In the genomic region with DNA sequence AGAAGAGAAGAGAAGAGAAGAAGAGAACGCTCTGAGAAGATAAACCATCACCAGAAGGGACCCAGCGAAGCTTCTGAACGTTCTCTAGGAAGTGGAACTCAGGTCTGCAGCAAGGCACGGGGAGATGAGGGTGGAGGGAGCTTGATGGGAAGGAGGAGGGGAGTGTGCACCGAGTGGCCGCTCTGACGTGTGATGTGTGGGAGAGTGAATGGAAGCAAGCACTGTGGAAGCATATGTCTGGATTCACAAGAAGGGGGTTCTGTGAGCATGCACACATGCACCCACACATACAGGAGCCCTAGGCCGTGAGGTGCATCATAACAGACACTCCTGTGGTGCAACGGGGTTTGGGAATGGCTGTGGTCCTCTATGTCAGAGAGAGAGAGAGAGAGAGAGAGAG, we compare ENCODE assay signal across 13 mouse cellular contexts. TPM values are rescaled to one million over a fixed set of nuclear protein-coding genes. Genes with fewer than 3 reads are reported as not detected.
"Had no signal": no experiment of that assay in that cellular context is flagged by ENCODE, and none has a peak within 500 bp of the region (broad histone marks: within the 10 kb centered on the region; RNA-seq: fewer than 3 reads in every experiment).

No protein-coding gene starts in this region.

- DNase-seq: gastrocnemius, adult 2 months; gastrocnemius, postnatal 10 days; gastrocnemius, postnatal 25 days; heart, adult 18-20 months; heart, postnatal 10 days; heart, postnatal 4 days; kidney, adult 18-20 months; kidney, adult 8-10 months; kidney, postnatal 10 days; kidney, postnatal 25 days; kidney, postnatal 4 days; liver had no signal

RNA-seq across cellular contexts. Expression of gene Col6a3, which starts 34.8 kb away (rescaled TPM):
- total RNA-seq: granulocyte monocyte progenitor cell, adult 5-6 weeks had no signal
